Mouse (Mus musculus) stomach, embryonic 14.5 days (tissue): ENCODE results near the gene Myh6. TPM values are rescaled to one million over a fixed set of nuclear protein-coding genes. Genes with fewer than 3 reads are reported as not detected.
"Not testable (repeated sequence)": the region's sequence is repeated elsewhere in the genome, so short reads cannot be mapped to it uniquely, and the experiment has no call there.

Experiments
- ATAC-seq: fragments of 200-750 bp; cut with Nextera tagmentation; 2 replicates; pipeline ENCODE4 v1.8.0; 2017; ENCODE audit warnings: low read depth, moderate TSS enrichment; ENCODE audit not compliant: insufficient number of reproducible peaks, insufficient read depth, low FRiP score
- H3K27ac ChIP-seq: fragments of 300-500 bp; sonication (generic); 2 replicates; pipeline ENCODE4 v1.5.1; 2014; ENCODE audit warnings: mild to moderate bottlenecking, low read length, moderate library complexity, mixed read lengths
- H3K27me3 ChIP-seq: fragments of 300-500 bp; sonication (generic); 2 replicates; pipeline ENCODE4 v1.6.1; 2014; ENCODE audit warnings: low read length, control low read depth, mixed read lengths; ENCODE audit not compliant: control insufficient read depth, insufficient read depth
- H3K36me3 ChIP-seq: fragments of 300-500 bp; sonication (generic); 2 replicates; pipeline ENCODE4 v1.6.1; 2014; ENCODE audit warnings: mild to moderate bottlenecking, control low read depth, low read length, moderate library complexity, mixed read lengths; ENCODE audit not compliant: control insufficient read depth, insufficient read depth
- H3K4me1 ChIP-seq: fragments of 300-500 bp; sonication (generic); 2 replicates; pipeline ENCODE4 v1.6.1; 2014; ENCODE audit warnings: low read length, control low read depth, mixed read lengths; ENCODE audit not compliant: control insufficient read depth, insufficient read depth
- H3K4me2 ChIP-seq: fragments of 300-500 bp; sonication (generic); replicated peaks from 2 replicates; pipeline ENCODE4 v1.6.1; 2014; ENCODE audit warnings: low read depth, low read length, control low read depth
- H3K4me3 ChIP-seq: fragments of 300-500 bp; sonication (generic); 2 replicates; pipeline ENCODE4 v1.5.1; 2014; ENCODE audit warnings: low read depth, low read length, control low read depth
- H3K9ac ChIP-seq: fragments of 300-500 bp; sonication (generic); replicated peaks from 2 replicates; pipeline ENCODE4 v1.6.1; 2014; ENCODE audit warnings: low read depth, mild to moderate bottlenecking, control low read depth, low read length, moderate library complexity, mixed read lengths
- H3K9me3 ChIP-seq: fragments of 300-500 bp; sonication (generic); 2 replicates; pipeline ENCODE4 v1.6.1; 2016; ENCODE audit warnings: low read depth, low read length, control low read depth; ENCODE audit not compliant: control insufficient read depth
- WGBS: fragments of 180-500 bp; shearing (Covaris S2); extraction: QIAGEN DNeasy Blood & Tissue Kit; methylation state at CpG from one replicate; pipeline ENCODE4 v1.1.7; 2014; 5-methylcytosine and 5-hydroxymethylcytosine counted together
- polyA plus RNA-seq: library from polyadenylated mRNA; unstranded; fragments of >200 nt; fragmentation: Nextera tagmentation; extraction: Ambion mirVana; gene quantifications from 2 replicates; pipeline ENCODE4 v1.2.1, GENCODE M21; 2014

Myh6 gene
- polyA plus RNA-seq, 1 experiment from 2014 or later: 0.75 TPM

GRCm38 (mm10) chr14:54968344-54968743 lies 1.6 kb upstream of the Myh6 start:
- H3K27ac ChIP-seq: no peak overlapping the region

GRCm38 (mm10) chr14:54967874-54968273 lies 1.1 kb upstream of the Myh6 start:
- Histone ChIP-seq H3K27ac (no peak overlapping the region), H3K36me3 (no peaks in the 10 kb centered on the region), H3K9ac (no peak overlapping the region), H3K4me1 (no peaks in the 10 kb centered on the region), H3K4me3 (no peak overlapping the region), H3K9me3 (no peaks in the 10 kb centered on the region), H3K4me2 (no peak overlapping the region), H3K27me3 (no peaks in the 10 kb centered on the region)
- ATAC-seq: no peak
- WGBS: 85% methylated on average over 3 of the region's 3 CpGs

More at GRCm38 (mm10) chr14:54968344-54968743, 1.6 kb upstream of the Myh6 start:
- ATAC-seq: no peak
- Histone ChIP-seq H3K9me3 (no peaks in the 10 kb centered on the region), H3K4me1 (no peaks in the 10 kb centered on the region), H3K9ac (no peak overlapping the region), H3K27me3 (no peaks in the 10 kb centered on the region), H3K4me3 (no peak overlapping the region), H3K4me2 (no peak overlapping the region), H3K36me3 (no peaks in the 10 kb centered on the region)

GRCm38 (mm10) chr14:54965631-54966030 lies 1.1 kb downstream of the Myh6 start:
- Histone ChIP-seq H3K27me3 (no peaks in the 10 kb centered on the region), H3K27ac (no peak overlapping the region), H3K4me3 (no peak overlapping the region), H3K4me1 (no peaks in the 10 kb centered on the region), H3K9me3 (no peaks in the 10 kb centered on the region), H3K4me2 (no peak overlapping the region), H3K9ac (no peak overlapping the region), H3K36me3 (no peaks in the 10 kb centered on the region)
- no peak for ATAC-seq
- WGBS: 53% methylated on average over 6 of the region's 6 CpGs

- Histone ChIP-seq H3K36me3 (no peaks in the 10 kb centered on the region), H3K4me3 (no peak overlapping the region), H3K27me3 (no peaks in the 10 kb centered on the region), H3K9ac (no peak overlapping the region), H3K4me1 (no peaks in the 10 kb centered on the region), H3K9me3 (no peaks in the 10 kb centered on the region), H3K27ac (no peak overlapping the region), H3K4me2 (no peak overlapping the region)
- no peak for ATAC-seq
- 72% methylated on average over 15 of the region's 15 CpGs for WGBS
These were observed 1.7 kb downstream of the Myh6 start for GRCm38 (mm10) chr14:54965044-54965443.

- no peaks in the 10 kb centered on the region for H3K4me1 ChIP-seq
- no peaks in the 10 kb centered on the region for H3K36me3 ChIP-seq
- no peaks in the 10 kb centered on the region for H3K27me3 ChIP-seq
- H3K27ac ChIP-seq: no peak overlapping the region
- no peak overlapping the region for H3K4me3 ChIP-seq
- H3K9me3 ChIP-seq: no peaks in the 10 kb centered on the region
- ATAC-seq: no peak
- 89% methylated on average over 11 of the region's 11 CpGs for WGBS
- no peak overlapping the region for H3K4me2 ChIP-seq
- H3K9ac ChIP-seq: no peak overlapping the region
These were observed 3.0 kb downstream of the Myh6 start for GRCm38 (mm10) chr14:54963727-54964126.

GRCm38 (mm10) chr14:54962714-54963113 lies 4.0 kb downstream of the Myh6 start:
- H3K9ac ChIP-seq: no peak overlapping the region
- H3K4me2 ChIP-seq: no peak overlapping the region
- no peaks in the 10 kb centered on the region for H3K4me1 ChIP-seq
- no peaks in the 10 kb centered on the region for H3K27me3 ChIP-seq
- no peaks in the 10 kb centered on the region for H3K36me3 ChIP-seq
- no peaks in the 10 kb centered on the region for H3K9me3 ChIP-seq
- 75% methylated on average over 7 of the region's 7 CpGs for WGBS
- no peak overlapping the region for H3K27ac ChIP-seq
- ATAC-seq: no peak
- no peak overlapping the region for H3K4me3 ChIP-seq

- no peak for ATAC-seq
- no peak overlapping the region for H3K4me2 ChIP-seq
- H3K9me3 ChIP-seq: no peaks in the 10 kb centered on the region
- no peaks in the 10 kb centered on the region for H3K36me3 ChIP-seq
- no peak overlapping the region for H3K9ac ChIP-seq
- no peaks in the 10 kb centered on the region for H3K27me3 ChIP-seq
- no peak overlapping the region for H3K4me3 ChIP-seq
- no peak overlapping the region for H3K27ac ChIP-seq
- no peaks in the 10 kb centered on the region for H3K4me1 ChIP-seq
- 73% methylated on average over 5 of the region's 5 CpGs for WGBS
These were observed 5.2 kb downstream of the Myh6 start for GRCm38 (mm10) chr14:54961487-54961886.

- Histone ChIP-seq H3K36me3 (no peaks in the 10 kb centered on the region), H3K9me3 (no peaks in the 10 kb centered on the region), H3K4me3 (no peak overlapping the region), H3K27ac (no peak overlapping the region), H3K4me1 (no peaks in the 10 kb centered on the region), H3K4me2 (no peak overlapping the region), H3K9ac (no peak overlapping the region), H3K27me3 (no peaks in the 10 kb centered on the region)
- WGBS: 64% methylated on average over 10 of the region's 10 CpGs
- ATAC-seq: no peak
These were observed 6.0 kb downstream of the Myh6 start for GRCm38 (mm10) chr14:54960769-54961168.

- not testable (repeated sequence) for H3K4me1 ChIP-seq
These were observed 6.7 kb downstream of the Myh6 start for GRCm38 (mm10) chr14:54959853-54960613.

More at GRCm38 (mm10) chr14:54959853-54960613, 6.7 kb downstream of the Myh6 start:
- H3K9ac ChIP-seq, H3K9me3 ChIP-seq, H3K27ac ChIP-seq, H3K4me2 ChIP-seq, ATAC-seq, H3K27me3 ChIP-seq, H3K36me3 ChIP-seq, H3K4me3 ChIP-seq: not testable (repeated sequence)
- 88% methylated on average over 12 of the region's 12 CpGs for WGBS
